Mouse (Mus musculus) spleen, embryonic (tissue): Measurements from ENCODE around the gene Usp49.

ENCODE experiments used
- CTCF ChIA-PET: fragments of 350-600 bp; sonication (Branson Sonifier 250); formaldehyde crosslinking; loops from one replicate; lab custom pipeline; 2022; lab: Charles Lee

Usp49 gene

GRCm38 (mm10) chr17:47606220-47606619, 24.3 kb upstream of the Usp49 start:
- CTCF ChIA-PET = interaction anchor here (0.9 kb wide), 1 partner anchor 95 kb away, joined by 3 read pairs; no protein-coding TSS in a partner anchor

DNA sequence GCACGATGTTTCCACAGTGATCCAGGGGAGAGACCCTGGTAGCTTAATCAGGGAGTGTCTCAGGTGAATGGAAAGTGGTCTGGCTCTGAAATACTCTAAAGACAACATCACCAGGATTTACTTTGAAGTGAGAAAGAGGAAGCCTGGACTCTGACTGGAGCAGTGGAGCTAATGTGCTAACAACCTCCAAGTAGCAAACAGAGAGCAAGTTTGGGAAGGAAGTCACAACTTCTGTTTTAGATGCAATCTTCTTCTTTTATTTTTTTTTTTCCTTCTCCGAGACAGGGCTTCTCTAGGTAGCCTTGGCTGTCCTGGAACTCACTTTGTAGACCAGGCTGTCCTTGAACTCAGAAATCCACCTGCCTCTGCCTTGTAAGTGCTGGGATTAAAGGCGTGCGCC, 21.3 kb upstream of the Usp49 start:
- CTCF ChIA-PET = interaction anchor here (1.0 to 1.2 kb wide), 3 partner anchors 14 to 98 kb away, joined by 3 to 5 read pairs (median 3); no protein-coding TSS in a partner anchor

DNA sequence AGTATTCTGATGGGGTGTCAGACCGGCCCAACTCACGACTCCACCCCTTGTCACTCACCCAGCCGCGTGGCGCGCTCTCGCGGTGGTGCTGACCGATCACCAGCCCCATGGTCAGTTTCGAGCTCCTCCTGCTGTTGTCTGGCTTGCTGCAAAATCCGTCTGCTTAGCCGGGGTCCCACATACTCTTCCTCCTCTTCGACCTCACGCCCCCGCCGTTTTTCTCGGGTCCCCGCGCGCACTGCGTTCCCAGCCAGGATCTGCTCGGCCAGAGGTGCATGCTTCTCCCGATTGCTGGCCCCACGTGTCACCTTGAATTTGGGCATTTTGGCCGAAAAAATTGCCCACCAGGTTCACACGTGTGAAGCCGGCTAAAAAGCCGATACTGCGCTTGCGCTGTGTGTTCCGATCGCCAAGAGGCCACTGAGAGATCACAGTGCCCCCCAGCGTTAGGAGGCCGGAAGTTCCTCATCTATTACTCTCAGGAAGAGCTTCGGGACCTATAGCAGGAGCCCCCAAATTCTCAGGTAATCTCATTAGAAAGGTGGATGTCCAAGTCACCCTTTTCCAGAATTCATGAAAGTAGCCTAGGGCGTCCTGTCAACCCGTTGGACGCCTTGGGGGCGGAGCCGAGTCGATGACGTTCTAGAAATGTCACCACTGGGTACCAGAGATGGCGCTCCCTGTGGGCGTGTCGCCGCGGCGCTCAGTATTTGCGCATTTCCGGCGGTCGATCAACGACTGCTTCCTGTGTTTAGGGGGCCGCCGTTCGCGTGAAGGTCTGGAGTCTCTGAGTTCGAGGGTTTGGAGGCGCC, 19.4 kb upstream of the Usp49 start, which contains the start of the genes Bysl, Med20 and Gm20517:
Gene Bysl (minus strand): TSS at position 644 of the 812 bp plus-strand sequence.
Gene Med20 (plus strand): TSS at position 734 of the 812 bp plus-strand sequence.
Gene Gm20517 (plus strand): TSS at position 741 of the 812 bp plus-strand sequence.
- CTCF ChIA-PET = interaction anchor here (0.5 to 1.5 kb wide), 5 partner anchors 20 to 198 kb away, joined by 3 to 9 read pairs (median 4); partner anchors contain the start of gene Usp49

GRCm38 (mm10) chr17:47611661-47611982, 18.9 kb upstream of the Usp49 start:
- CTCF ChIA-PET = interaction anchor here (0.6 to 1.5 kb wide), 2 partner anchors 100 to 197 kb away, joined by 4 to 9 read pairs; no protein-coding TSS in a partner anchor

GRCm38 (mm10) chr17:47614018-47614417, 16.5 kb upstream of the Usp49 start:
- CTCF ChIA-PET = interaction anchor here (1.1 to 1.5 kb wide), 2 partner anchors 63 to 128 kb away, joined by 3 to 4 read pairs; no protein-coding TSS in a partner anchor

- CTCF ChIA-PET = no interaction called here
Measured at GRCm38 (mm10) chr17:47616119-47616518, 14.4 kb upstream of the Usp49 start.

GRCm38 (mm10) chr17:47616652-47617051, 13.8 kb upstream of the Usp49 start:
- CTCF ChIA-PET = no interaction called here

GRCm38 (mm10) chr17:47617605-47618307, 12.7 kb upstream of the Usp49 start:
- CTCF ChIA-PET = no interaction called here

DNA sequence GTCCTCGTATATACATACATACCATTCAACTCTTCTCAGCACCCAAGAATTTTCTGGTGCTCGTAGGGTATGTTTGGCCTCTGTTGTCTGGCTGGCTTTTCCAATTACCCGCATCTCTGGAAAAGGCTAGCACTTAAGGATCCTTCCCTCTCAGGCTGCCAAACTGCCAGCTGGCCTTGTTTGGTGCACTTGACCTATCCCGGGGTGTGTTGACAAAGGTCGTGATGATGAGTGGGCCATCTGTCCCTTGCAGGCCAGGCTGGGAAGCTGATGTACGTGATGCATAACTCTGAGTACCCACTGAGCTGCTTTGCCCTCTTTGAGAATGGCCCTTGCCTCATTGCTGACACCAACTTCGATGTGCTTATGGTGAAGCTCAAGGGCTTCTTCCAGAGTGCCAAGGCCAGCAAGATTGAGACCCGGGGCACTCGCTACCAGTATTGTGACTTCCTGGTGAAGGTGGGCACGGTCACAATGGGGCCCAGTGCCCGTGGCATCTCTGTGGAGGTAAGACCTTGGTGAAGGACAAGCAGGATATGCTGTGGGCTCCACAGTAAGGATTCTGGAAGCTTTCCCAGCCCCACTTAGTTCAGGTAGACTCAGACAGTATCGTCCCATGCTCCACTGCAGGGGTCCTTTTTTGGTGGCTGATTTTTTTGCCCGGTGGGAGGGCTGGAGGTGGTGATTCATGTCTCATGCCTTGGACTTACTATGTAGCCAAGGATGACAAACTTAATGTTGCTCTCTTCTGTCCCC, 11.8 kb upstream of the Usp49 start:
- CTCF ChIA-PET = interaction anchor here (0.7 kb wide), 1 partner anchor 25 kb away, joined by 3 read pairs; no protein-coding TSS in a partner anchor

DNA sequence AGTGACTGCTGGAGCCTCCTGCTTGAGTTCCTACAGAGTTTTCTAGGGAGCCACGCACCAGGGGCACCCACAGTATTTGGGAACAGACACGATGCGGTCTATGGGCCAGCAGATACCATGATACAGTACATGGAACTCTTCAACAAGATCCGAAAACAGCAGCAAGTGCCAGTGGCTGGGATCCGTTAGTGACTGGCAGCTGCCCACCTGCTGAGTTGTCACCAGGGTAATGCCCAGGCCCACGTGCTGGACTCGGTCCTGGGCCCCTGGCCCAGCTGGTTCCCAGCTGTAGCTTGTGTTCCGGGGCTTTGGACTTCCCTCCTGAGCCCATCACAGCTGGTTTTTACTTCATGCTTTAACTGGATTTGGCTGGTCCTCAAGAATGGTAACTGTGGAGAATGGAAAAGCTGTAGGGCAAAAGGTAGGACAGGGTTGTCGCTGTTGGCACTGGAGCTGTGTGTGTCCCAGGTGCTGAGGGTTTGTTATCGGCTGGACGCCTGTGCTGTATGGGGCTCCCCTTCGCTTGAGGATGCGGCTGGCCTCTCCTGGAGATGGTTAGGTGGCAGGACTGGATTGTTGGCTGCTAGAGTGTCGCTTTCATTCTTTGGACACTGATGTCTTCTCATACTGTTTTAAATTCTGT, 7.5 kb upstream of the Usp49 start:
- CTCF ChIA-PET = interaction anchor here (0.9 to 1.2 kb wide), 2 partner anchors 15 to 24 kb away, joined by 3 read pairs; no protein-coding TSS in a partner anchor

DNA sequence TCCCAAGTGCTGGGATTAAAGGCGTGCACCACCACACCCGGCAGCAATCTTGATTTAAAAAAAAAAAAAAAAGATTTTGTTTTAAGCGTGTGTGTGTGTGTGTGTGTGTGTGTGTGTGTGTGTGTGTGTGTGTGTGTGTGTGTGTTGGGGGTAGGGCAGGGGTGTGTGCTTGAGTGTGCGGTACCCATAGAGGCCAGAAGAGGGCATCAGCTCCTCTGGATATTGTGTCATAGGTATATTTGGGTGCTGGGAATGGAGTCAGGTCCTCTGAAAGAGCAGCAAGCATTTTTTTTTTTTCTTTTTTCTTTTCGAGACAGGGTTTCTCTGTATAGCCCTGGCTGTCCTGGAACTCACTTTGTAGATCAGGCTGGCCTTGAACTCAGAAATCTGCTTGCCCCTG, 5.9 kb upstream of the Usp49 start:
- CTCF ChIA-PET = interaction anchor here (0.6 kb wide), 1 partner anchor 119 kb away, joined by 3 read pairs; no protein-coding TSS in a partner anchor

DNA sequence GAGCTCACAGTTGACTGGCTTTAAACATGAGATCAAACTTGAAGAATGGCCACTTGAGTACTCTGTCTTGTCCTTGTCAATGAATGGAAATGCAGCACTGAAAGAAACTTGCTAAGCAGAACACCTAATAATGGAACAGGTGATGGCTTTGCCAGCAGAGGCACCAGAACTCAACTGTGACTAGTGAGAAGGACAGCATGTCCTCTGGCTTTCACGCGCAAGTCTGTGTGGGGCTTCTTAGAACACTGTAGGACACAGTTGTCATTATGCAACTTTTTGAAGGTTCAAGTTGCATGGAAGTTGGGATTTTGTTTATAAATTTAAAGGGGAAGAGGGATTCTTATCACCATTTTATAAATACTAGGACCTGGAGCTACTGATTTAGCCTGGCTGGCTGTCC, 5.4 kb upstream of the Usp49 start:
- CTCF ChIA-PET = no interaction called here

- CTCF ChIA-PET = interaction anchor here (0.6 kb wide), 1 partner anchor 106 kb away, joined by 4 read pairs; no protein-coding TSS in a partner anchor
Measured at GRCm38 (mm10) chr17:47626031-47626430, 4.5 kb upstream of the Usp49 start.

GRCm38 (mm10) chr17:47627791-47628190, 2.7 kb upstream of the Usp49 start:
- CTCF ChIA-PET = no interaction called here

DNA sequence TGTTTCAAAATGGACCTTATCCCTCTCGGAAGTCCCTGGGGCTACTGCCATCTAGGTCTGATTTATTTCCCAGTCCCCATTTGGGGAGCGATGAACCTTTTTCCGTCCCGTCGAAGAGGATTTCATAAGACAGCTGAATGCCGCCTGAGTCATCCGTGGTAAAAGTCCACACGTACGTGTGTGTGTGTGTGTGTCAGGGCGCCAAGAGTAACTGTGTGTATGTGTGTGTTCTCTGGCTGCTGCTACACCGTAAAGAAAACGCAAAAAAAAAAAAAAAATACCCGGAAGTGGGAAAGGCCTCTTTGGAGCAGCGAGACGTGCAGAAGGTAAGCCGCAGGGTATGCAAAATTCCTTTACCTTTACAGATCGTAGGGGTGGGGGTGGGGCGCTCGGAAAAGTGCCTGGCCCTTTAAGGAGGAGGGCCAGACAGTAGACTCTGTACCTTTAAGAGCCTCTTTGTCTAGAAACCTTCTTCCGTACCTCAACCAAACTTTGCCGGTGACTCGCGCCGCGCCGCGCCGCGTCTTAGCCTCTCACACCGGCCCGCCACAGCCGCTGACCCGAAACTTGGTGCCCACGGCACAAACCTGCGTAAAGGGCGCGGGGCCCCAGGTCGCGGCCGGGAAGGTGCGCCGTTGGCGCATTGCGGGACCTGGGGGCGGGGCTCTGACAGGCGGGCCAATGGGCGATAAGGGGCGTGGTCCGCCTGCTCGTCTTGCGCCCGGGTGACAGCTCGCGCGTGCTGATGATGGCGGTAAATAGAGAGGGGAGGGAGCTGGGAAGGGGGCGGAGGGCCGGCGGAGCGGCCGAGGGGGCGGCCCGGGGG, 1.4 kb upstream of the Usp49 start:
- CTCF ChIA-PET = no interaction called here

DNA sequence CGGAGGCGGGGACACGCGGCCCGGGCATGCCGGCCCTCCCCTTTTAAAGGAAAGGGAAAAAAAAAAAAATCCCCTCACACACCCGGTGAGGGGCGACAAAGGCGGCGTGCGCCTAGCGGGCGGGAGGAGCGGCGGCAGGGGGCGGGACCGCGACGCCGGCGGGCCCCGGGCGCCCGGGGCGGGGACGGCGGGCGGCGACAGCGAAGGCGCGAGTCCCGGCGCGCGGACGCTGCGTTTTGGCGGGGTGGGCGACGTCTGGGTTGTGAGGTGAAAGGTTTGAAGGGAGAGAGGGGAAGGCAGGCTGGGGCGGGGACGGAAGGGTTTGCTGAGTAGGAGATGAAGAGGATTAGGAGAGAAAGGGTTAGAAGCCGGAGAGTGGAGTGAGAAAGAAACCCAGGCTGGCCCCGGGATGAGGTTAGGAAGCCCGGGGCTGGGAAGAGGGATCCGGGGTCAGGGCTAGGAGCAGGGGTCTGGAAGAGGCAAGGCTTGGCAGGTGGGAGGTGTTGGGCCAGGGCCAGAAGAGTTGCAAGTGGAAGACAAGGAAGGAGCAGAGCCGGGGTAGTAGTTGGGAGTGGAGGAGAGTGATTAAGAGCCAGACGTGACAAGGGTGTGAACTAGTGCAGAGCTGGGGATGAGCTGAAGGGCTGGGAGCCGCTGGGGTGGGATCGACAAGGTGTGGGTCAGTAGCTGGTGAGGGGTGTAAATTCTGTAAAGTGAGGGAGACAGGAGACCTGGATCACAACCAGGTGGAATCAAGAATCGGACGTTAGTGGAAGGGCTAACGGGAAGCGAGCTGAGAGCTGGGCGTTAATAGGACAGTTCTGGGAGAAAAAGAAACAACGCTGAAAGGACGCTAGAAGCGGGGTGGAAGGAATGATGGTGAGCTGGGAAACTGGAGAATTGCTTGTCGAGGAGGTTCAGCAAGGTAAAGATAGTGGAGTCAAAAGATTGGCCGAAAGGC, 493 bp upstream of the Usp49 start:
- CTCF ChIA-PET = interaction anchor here (0.7 kb wide), 1 partner anchor 19 kb away, joined by 4 read pairs; no protein-coding TSS in a partner anchor

DNA sequence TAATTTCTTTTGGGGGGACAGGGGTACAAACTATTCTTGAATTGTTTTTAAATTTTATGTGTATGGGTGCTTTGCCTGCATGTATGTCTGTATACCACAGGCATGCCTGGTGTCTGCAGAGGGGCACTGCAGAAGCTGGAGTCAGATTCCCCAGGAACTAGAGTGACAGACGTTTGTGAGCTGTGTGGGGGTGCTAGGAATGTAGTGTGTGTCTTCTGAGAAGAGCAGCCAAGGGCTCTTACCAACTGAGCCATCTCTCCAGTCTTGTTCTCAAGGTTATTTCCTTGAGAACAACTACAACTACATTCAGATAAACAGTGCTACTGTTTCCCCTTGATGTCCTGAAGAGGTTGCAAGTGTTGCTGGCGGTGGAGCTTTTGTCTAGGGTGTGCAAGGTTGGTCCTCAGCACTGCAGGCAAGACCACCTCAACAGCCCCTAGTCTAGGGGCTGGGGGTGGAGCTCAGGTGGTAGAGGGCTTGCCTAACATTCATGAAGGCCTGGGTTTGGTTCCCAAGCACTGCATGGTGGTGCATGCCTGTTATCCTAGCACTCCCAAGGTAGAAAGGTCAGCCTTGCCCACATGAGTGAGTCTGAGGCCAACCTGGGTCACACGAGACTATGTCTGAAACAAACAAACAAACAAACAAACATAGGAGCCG, 1.8 kb downstream of the Usp49 start:
- CTCF ChIA-PET = no interaction called here
